Mouse (Mus musculus) C3H10T1/2 (cell line): ENCODE results near the gene Stox1. TPM values are rescaled to one million over a fixed set of nuclear protein-coding genes. Genes with fewer than 3 reads are reported as not detected.

Experiments used
- polyA plus RNA-seq, 2 experiments: library from polyadenylated mRNA; unstranded; fragments of >200 nt; fragmentation: generic; extraction: Trizol; gene quantifications; one replicate each; pipeline ENCODE4 v1.2.1; 2012; ENCODE audit warnings: missing spikeins in 2 of 2

Gene Stox1
- under 1 TPM; 0.01 to 0.02 TPM for polyA plus RNA-seq

DNA sequence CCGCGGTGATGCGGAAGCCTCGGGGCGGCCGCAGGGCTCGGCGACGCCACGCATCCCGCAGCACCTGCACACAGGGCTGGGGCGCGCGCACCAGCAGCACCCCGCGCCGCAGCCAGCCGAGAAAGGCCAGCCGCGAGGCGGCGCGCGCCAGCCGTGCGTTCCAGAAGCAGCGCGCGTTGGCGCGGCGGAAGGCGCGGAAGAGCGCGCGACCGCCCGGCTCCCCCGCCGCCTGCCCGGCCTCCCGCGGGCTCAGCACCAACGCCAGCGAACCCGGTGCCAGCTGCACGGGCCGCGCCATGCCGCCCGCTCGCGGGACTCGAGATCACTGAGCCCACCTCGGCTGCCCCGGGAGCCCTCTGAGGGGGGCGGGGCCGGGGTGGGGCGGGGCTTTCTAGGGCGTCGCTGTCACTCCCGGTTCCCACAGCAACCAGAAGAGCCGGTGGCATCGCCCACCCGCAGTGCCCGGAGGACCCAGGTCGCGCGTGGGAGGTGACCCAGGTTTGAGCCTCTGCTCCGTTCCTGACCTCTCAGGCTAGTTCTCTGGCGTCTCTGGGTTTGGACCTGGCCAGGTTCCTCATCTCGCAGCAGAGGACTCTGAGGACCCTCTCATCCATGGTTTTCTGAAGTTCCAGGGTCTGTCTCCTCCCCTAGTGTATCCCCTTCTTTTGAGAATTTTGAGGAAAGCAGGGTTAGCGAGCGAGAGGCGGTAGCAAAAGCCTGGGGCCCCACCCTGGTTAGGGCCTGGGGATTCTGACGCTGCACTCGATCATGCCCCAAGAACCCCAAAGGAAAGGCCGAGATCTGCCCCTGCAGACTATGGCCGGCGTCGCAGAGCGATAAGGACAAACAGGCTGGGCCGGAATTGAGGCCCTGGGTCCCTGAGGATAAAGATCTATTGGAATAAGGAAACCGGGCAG lies at the start of gene Stox1:
Gene Stox1, minus strand, starts transcription at position 358 of the 917 bp plus-strand sequence.

DNA sequence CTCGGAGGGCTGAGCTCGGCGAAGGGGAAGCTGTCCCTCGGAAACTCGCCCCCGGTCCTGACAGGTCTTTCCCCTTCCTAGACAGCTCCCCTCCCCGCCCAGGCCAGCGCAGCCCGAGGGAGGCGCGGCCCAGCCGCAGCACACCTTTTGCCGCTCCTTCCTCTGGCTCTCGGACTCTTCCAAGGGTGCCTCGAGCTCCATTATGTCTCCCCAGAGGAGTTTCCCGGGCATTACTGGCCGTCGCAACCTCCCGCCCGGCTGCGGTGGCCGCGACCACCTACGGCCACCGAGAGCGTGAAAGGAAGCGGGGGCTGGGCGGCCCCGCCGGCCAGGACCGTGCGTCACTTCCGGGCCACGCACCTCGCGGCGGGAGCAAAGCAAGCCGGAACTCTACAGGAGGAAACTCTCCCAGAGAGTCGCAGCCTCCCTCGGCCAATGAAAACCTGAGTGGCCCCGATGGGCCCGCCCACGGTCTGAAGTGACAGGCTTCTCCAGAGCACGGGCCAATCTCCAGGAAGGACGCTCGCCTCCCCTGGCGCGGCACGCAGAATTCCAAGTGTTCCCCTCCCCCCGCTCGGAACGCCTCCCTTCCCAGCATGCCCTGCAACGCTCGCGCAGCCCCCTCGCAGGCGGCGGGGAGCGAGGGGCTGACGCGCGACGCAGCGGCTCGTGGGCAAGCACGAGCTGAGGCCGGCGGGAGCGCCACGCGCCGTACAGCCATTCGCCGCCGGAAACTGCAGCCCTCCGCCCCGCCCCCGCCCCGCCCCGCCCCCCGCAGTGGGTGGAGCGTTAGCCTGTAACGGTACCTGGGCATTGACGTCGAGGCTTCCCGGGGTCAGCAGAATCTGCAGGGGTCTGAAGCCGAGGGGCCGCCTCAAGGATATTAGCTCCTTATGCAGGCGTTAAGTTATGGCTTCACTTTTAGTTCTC lies 74.8 kb downstream of the Stox1 start, which contains the start of gene Ddx50:
Gene Ddx50, minus strand, starts transcription at position 338 of the 930 bp plus-strand sequence.

Other genes with a start within 250 kb of the Stox1 start
- gene Vps26a, start 239.3 kb downstream of the Stox1 start, polyA plus RNA-seq: 10 to 100 TPM in 1 of 2 experiments, 1 to 10 TPM in 1; 2.9 to 21.0 TPM
- gene Srgn, start 198.7 kb downstream of the Stox1 start, polyA plus RNA-seq: under 1 TPM in 1 of 2 experiments, not detected in 1; 0.46 TPM
- gene Kif1bp, start 147.7 kb downstream of the Stox1 start, polyA plus RNA-seq: 10 to 100 TPM; 10.4 to 47.4 TPM
- gene Ddx21, start 123.8 kb downstream of the Stox1 start, polyA plus RNA-seq: 10 to 100 TPM in 1 of 2 experiments, 1 to 10 TPM in 1; 9.7 to 11.3 TPM
- gene Ddx50, start 74.9 kb downstream of the Stox1 start, polyA plus RNA-seq: 10 to 100 TPM in 1 of 2 experiments, 1 to 10 TPM in 1; 3.1 to 29.8 TPM
- 10 to 100 TPM in 1 of 2 experiments, 1 to 10 TPM in 1; 4.6 to 17.5 TPM for gene Ccar1, start 66.2 kb upstream of the Stox1 start, polyA plus RNA-seq
- under 1 TPM; 0.04 to 0.83 TPM for gene Tet1, start 182.9 kb upstream of the Stox1 start, polyA plus RNA-seq
- gene Slc25a16, start 194.5 kb upstream of the Stox1 start, polyA plus RNA-seq: 1 to 10 TPM in 1 of 2 experiments, under 1 TPM in 1; 0.41 to 4.2 TPM
- gene Dna2, start 220.9 kb upstream of the Stox1 start, polyA plus RNA-seq: under 1 TPM; 0.50 to 0.75 TPM